Mouse (Mus musculus): ENCODE data around the gene Sim1.

Sim1 gene

DNA sequence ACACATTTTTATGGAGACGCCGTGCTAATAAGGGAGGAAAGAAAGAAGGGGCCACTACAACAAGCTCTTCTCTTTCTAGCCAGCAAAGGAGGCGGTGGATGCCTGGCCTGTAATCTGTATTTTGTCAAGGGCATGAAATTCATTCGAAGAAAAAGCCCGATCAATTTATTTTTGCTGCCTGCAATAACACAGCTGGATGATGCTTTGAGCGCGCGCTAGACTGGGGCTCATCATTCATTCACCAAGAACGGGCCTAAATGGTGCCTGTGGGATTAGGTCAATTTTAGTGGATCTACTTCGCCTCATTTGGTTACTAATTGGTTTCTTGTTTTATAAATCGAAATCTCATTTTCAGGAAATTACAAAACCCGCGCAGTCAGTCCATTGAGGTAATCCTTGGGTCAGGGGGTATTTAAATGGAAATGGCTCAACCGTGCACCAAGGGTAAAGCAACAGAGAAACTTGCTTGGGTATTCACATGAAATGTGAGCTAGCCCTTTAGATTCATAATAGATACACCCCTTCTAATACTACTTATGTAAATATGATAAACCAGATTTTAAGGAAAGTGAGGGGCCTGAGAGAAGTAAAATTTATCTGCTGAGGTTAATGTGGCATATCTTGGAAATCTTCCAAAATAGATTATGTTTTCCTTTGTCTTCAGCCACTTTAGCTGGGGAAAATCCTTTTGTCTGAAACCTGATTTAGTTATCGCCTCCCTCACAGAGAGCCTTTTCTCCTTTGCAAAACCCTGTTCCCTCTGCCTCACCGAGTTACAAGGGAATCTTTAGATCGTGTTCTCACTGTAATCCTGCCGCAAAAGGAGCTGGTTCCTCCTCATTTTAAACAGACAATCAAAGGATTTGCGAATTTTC, 7.3 kb downstream of the Sim1 start:
- no peak for DNase-seq (ENCODE audit: low read depth)

DNA sequence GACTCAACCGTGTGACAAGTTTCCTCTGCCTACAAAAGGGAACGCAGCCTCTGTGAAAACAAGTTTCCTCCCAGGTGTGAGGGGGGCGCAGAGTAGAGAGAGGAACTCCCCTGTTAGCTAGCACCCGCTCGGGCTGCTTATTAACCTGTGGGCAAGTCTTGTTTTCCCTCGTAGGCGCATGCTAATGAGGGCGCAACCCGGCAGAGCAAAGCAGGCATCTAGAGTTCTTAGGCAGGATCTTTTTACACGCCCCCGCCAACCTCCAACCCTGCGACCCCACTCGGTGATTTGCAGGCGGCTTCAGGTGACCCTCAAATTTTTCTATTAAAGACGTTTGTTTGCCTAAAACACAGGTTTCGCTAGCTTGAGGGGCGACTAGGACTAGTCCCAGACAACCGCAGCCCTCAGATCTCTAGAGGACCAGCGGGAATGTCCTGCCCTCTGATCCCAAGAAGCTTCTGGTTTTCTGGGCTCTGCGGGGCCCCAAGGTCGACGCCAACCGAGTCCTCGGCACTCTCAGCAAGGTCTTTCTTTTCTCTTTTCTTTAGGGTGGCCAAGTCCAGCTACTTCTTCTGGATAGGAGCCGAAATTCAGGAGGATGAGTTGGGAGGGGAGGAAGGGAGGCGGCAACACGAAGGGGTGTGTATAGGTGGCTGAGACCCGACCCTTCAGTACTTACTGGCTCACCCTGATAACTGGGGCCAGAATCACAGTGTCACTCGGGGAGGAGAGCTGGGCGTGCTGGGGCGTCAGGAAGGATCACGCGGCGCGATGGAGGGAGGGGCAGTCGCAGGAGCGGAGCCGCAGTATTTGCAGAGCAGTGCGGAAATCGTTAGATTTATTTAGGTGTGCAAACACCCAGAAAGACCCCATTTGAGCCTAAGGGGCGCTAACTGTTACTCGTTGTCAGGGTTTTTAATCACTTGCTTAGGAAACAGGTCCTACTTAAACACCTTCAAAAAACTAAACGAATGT, 8.5 kb downstream of the Sim1 start:
- no peak for DNase-seq (ENCODE audit: low read depth)

DNA sequence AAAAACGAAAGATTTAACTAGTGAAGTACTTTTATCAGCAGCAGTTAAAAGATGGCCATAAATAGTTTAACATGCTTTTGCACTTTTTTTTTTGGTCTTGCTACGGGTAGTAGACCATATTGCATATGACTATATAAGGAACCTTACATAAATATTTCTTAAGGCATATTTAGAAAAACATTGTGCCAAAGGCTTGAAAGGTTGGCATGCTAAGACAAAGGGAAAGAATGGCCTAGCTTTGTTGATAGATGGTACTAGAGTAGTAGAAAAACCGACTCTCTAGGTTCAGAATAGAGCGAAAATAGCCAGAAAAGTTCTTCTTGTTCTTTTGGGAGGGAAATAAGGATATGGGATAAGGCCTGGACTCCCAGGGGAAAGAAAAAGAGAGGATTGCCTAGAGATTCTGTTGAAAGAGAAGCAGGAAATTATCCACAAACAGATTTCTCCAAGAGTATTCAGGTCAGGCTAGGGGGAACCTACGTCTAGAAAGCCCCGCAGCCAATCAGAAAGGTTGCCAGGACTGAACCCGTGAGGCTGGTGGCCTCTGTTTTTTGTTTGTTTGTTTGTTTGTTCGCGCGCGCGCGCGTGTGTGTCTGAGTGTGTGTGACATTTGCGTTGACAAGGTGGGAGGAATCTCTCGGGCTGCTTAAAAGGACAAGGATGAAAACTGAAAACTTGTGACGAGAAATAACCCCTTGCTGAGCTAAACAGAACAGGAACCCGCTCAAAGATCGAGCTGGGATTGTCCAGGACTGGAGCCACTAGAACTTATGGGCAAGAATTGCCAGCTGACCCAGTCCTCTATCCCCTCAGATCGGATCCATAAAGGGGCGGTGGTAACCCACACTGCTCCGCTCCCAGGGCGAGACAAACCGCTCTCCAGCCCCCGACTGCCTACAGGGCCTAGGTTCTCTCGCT, 9.6 kb downstream of the Sim1 start:
- no peak for DNase-seq (ENCODE audit: low read depth)

DNA sequence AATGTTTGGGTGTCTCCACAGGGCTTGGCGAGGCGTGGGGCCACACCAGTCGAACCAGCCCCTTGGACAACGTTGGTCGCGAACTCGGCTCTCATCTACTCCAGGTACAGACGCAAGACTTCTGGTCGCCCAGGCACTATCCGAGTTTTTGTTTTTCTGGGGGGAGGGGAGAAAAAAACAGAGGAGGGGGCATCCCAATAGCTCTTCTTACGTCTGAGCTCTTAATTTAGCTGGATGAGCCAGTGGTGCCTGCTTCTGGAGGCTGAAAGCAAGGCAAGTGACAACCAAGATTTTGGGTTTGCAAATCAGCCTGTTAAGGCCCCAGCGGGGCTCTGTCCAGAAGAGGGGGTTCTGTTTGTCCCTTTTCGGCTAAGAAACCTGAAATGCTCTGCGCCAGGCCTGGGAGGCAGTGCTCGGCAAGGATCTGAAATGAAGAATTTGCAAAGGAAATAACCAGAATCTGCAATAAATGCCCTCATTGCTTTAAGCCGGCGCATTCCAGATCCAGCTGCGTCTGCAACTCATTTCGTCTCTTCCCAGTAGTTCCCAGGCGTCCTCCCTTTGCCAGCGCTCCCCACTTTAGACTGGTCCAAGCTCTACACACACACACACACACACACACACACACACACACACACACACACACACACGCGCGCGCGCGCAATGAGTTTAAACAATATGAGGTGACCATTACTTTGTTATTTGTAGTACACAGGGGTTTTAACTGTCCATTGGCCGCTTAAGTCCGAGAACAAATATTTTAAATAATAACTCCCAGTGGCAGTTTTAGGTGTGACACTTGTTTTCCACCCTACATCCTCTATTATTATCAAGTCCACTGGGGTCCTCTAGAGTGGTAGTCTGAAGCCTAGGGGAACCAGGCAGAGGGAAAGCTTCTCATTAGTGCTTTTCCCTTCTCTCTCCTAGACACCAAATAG, 10.5 kb downstream of the Sim1 start:
- no peak for DNase-seq (ENCODE audit: low read depth)

DNA sequence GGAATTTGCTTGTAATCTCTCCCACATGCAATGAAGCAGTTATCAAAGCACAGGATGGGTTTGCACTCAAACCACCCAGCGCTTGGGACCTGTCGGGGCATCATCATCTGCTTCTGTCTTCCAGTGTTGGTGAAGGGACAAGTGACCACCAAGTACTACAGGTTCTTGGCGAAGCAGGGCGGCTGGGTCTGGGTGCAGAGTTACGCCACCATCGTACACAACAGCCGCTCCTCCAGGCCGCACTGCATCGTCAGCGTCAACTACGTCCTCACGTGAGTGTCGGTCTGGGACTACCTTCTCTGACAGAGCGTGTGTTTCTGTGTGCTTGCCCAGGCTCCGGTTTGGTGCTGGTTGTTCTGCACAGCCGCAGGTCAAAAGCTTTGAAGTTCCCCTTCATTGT, 15.8 kb downstream of the Sim1 start:
- DNase-seq (ENCODE audit: low read depth) = no peak

DNA sequence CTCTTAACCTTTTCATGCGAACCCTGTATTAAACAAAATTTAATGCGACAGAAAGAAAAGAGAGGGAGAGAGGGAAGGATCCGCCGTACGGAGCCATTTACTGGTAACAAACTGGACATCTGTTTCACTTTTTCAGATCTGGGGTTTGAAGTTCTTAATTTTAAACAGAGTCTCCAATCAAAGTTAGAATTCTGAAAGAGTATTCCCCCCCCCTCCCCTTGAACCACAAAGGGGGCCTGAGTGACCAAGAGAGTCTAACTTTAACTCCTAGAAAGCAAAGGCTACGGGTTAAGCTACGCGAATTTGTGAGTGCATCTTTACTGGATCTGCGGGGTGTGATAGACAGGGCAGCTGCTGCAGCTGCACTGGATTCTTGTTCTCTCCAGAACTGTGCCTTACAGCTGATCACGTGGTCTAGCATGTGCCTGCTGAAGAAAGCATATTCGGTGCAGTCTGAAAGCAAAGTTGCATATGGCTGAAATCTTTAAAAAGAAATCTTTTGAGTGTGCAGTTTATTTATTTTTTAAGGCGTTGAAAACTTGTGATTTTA, 16.4 kb downstream of the Sim1 start:
- DNase-seq (ENCODE audit: low read depth) = peak; percentile 12

DNA sequence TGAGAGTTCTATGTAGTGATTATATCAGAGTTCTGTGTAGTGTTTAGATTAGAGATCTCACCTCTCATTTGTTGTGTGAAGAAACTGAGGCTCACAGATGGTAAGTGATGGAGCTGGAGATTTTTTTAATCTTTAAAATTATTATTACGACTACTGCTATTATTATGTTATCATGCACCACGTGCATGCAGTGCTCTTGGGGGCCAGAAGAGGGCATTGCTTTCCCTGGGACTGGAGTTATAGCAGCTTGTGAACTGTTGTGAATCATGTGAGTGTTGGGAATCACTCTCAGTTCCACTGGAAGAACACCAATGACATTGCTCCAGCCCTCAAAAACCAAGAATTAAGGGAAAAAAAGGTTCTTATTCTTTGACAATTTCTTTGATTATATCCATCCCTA, 21.1 kb downstream of the Sim1 start:
- no peak for DNase-seq (ENCODE audit: low read depth)

DNA sequence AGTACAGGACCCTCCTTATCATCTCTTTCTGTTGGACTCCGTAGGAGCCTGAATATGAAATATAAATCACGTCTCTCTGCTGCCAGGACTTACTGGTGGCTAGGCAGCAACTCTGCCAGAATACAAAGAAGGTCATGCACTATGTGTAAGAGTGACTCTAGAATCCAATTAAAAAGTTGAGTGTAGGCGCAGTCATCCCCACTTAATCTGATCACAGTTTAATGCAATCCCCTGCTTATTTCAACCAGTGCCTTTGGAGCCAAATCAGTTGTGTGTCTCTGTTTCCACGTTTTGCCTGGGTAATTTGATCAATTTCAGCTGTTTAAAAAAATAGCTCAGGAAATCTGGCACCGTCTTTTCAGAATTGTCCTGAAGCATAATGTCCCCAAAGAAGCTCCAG, 34.7 kb downstream of the Sim1 start:
- DNase-seq (ENCODE audit: low read depth) = no peak

DNA sequence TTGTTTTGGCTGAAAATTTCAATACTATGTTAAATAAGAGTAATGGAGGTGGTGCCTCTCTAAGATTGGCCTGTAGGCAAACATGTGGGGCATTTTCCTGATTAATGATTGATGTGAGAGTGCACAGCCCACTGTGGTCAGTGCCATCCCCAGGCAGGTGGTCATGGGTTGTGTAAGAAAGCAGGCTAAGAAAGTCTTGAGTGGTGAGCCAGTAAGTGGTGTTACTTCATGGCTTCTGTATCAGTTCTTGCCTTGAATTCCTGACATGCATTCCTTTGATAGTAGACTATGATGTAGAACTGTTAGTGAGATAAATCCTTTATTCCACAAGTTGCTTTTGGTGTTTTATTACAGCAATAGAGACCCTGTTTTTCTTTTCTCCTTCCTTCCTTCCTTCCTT, 41.1 kb downstream of the Sim1 start:
- no peak for DNase-seq (ENCODE audit: low read depth)

DNA sequence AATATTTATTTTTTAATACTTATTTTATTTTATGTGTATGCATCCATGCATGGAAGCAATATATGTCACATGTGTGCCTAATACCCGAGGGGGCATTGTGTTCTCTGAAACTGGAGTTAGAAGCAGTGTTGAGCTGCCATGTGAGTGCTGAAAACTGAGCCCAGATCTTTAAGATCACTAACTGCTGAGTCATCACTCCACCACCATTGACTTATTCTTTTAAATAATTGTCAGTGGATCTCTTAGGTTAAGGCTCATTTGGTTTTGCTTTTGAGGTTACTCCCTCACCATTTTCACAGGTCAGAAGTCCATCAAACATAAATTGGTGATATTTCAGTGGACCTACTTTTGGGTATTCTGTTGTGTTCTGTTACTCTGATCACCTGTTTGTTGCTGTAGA, 79.1 kb downstream of the Sim1 start:
- DNase-seq (ENCODE audit: low read depth) = no peak

DNA sequence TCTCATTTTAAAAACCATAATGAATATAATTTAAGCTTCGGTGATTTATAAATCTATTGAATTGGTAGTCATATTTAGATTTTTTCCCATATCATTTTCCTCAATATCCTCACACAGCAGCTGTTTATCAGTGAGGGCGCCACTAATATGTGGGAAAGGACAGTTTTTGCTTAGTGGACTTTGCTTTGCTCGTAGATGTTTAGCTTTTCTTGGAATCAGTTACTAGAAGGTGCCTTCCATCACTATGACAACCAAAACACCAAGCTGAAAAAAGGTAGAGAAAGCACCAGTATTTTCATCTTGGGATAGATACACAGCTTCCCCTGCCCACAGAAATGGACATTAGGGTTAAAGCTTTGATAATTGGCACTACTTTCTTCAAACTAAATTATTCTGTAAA, 87.3 kb downstream of the Sim1 start:
- no peak for DNase-seq (ENCODE audit: low read depth)

DNA sequence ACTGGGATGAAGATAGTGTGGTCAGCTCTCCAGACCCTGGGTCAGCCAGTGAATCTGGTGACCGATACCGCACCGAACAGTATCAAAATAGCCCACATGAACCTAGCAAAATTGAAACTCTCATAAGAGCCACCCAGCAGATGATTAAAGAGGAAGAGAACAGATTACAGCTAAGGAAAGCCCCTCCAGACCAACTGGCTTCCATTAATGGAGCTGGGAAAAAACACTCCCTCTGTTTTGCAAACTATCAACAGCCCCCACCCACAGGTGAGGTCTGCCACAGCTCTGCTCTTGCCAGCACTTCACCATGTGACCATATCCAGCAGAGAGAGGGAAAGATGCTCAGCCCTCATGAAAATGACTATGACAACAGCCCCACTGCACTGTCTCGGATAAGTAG, 89.1 kb downstream of the Sim1 start:
- no peak for DNase-seq (ENCODE audit: low read depth)

DNA sequence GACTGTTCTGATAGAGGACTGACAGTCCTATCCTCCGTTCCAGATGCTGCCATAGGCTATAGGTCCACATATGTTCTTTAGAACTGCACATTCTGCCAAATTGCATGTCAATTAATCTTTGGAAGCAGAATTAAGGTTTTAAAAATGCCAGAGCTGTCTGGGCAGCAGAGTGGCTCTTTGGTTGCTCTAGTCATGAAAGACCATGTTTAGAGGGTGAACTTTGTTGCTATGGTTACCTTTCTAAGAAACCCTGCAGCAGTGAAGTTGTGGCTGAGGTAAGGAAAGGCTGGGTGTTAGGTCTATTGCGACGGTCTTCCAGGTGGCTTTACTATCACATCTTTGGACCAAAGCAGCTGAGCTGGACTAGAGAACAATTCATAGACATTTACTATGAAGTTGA, 113.2 kb downstream of the Sim1 start:
- DNase-seq (ENCODE audit: low read depth) = no peak

DNA sequence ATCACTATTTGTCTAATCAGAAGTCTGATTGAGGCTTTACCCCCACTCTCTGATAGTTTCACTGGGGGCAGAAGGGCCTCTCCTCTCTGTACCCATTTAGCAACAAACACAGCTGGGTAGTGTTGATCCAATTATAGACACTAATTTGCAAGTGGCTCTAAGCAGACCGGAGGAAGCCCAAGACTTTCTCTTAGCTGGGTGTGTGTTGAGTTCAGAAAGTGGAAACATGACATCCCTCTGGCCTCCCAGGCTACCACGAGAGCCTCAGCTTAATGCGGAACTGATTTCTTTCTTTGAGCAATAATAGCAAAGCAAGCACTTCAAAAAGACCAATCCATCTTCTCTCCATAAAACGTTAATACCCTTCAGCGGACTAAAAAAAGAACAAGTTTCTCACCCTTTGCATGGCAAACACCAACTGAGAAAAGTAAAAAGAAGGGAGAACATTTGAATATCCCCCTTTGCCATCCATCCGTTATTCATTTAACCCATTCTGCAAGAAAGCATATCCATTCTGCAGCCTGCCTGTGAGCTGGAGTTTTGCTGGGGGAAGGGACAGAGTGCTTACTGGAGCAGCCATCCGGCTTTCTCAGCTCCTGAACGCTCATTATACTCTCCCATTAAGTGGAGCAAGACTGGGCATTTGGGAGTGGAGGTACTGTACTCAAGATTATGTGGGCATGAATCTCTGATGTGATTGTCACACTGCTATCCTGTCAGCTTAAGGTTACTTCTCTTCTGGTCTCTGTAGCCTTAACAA, 117.0 kb downstream of the Sim1 start:
- DNase-seq (ENCODE audit: low read depth) = no peak

DNA sequence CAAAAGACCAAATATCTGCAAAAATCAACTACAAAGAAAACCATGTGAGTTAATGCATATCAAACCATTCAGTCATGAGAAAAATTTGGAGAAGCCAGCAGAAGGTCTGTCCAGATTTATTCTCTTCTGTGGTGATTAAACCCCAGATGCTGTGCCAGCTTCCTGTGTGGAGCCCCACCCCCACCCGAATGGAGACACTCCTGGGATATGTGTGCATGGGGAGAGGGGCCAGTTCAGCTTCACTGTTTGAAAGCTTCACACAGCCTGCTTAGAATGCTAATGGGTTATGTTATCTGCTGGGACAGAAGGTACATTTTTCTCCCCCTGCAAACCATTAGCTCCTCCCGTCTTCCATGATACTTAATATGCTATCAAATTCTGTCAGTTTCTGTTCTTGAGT, 120.3 kb downstream of the Sim1 start:
- no peak for DNase-seq (ENCODE audit: low read depth)

DNA sequence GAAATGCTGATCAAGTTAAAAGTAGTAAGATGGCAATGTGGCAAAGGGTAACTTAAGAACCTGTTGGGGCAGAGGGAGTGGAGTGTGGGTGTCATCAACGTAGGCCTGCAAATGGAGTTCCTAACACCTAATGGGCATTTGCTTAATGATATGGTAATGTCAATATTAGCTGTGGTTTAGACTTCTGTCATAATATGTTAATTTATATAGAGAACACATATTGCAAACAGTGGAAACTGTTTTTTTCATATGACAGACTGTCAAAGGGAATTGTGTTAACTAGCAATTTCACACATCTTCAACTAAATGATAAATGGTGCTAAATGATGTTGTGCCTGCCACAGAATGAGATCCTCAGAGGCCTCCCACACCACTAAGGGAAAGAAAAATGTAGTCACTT, 120.8 kb downstream of the Sim1 start:
- no peak for DNase-seq (ENCODE audit: low read depth)

DNA sequence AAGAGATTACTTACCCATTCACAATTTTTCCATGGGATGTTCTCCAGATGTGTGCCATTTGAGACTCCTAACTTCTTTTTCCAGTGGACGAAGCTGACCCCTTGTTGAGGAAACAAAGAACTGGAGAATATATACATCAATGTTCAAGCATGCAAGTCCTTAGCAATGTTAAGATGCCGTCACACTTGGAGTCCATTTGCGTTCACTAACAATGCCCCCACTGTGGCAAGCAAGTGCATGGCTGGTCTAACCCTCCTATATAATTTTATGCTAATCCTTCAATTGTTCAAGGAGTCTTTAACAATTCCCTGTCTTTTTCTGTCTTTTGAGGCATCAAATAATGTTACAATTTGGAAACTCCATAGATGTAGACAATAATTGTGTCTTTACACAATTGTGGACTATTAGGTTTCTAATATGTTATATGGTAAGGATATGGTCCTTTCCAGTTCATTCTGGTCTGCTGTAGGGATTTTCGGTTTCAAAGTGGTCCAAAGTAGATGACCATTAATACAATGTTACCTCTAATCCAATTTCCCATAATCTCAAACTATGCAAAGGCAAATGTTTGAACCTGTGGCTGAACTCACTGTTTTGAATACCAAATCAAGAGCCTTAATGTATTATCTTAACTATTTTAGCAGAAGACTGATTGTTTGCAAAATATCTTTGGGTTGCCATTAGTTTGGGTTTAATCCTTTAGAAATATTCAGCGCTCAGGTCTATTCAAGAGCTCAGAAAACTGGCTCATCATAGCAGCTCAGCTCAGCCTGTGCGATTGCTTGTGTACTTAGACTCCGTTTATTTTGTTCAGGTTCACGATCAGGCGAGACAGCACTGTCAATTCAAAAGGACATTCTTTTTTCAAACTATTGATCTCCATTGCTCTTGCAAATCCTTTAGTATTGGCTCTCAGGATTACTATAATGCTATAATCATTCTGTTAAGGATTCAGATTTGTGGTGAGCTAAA, 129.0 kb downstream of the Sim1 start:
- no peak for DNase-seq (ENCODE audit: low read depth)
